Mouse (Mus musculus): Measurements from ENCODE around the gene Gpx8. TPM values are rescaled to one million over a fixed set of nuclear protein-coding genes. Genes with fewer than 3 reads are reported as not detected.

Gpx8 gene
- polyA plus RNA-seq, 1 experiment from 2014 or later, result 98.0 TPM

DNA sequence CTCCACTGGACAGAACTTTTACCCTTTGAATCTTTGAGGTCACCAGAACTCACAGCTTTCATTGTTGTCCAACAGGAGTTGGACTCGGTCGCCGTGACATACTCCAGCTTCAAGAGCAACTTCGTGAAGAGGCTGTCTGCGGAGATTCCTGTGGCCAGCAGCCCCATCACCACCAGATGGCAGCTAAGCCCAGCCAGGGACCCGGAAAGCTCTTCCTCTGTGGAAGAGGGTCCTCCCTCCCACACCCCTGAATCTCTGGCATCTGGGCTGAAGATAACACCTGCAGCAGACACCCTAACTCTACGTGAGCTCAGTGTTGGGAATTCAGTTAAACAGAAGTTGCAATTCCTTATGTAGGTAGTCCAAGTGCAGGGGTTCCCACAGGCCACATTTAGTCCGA, 9.6 kb upstream of the Gpx8 start:
- Histone ChIP-seq H3K27ac (ENCODE audit: low read length) (no peak overlapping the region), H3K4me1 (ENCODE audit: control insufficient read depth, insufficient read depth, low read length) (0 out of 2 replicates have a peak, but pooled peaks cover 2% of the 10 kb centered on the region), H3K36me3 (ENCODE audit: control insufficient read depth, insufficient read depth) (no peaks in the 10 kb centered on the region), H3K4me2 (ENCODE audit: low read depth, low read length) (no peak overlapping the region), H3K4me3 (ENCODE audit: low read length) (no peak overlapping the region), H3K27me3 (ENCODE audit: control insufficient read depth, insufficient read depth, low read length) (no peaks in the 10 kb centered on the region), H3K9ac (ENCODE audit: low read length) (no peak overlapping the region), H3K9me3 (replicated peaks; ENCODE audit: control insufficient read depth, low read length) (no peaks in the 10 kb centered on the region)
- ATAC-seq (replicated peaks; ENCODE audit: extremely low read depth, insufficient read depth, low FRiP score), result no peak
- WGBS, result 27% methylated on average over 8 of the region's 8 CpGs

DNA sequence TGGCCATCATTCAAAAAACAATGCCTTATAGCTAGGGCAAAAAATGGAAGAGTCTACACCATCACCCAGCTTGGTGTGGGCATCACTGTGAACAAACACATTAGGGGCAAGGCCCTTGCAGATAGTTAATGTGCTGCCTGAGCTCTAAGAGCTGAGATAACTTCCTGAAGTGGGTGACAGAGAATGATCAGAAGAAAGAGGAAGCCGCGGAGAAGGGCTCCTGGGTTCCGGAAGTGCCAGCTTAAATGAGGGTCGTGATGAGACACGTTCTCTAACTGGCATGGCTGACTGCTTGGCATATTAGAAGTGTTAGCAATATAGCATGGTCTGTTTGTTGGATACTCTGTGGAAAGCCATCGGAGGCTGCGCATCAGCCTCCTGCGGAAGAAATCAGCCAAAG, 8.0 kb upstream of the Gpx8 start:
- no peaks in the 10 kb centered on the region for H3K9me3 ChIP-seq (replicated peaks; ENCODE audit: control insufficient read depth, low read length)
- H3K27ac ChIP-seq (ENCODE audit: low read length), result no peak overlapping the region
- no peak overlapping the region for H3K4me2 ChIP-seq (ENCODE audit: low read depth, low read length)
- H3K4me1 ChIP-seq (ENCODE audit: control insufficient read depth, insufficient read depth, low read length), result 0 out of 2 replicates have a peak, but pooled peaks cover 2% of the 10 kb centered on the region
- ATAC-seq (replicated peaks; ENCODE audit: extremely low read depth, insufficient read depth, low FRiP score), result no peak
- WGBS, result 79% methylated on average over 8 of the region's 8 CpGs
- no peaks in the 10 kb centered on the region for H3K27me3 ChIP-seq (ENCODE audit: control insufficient read depth, insufficient read depth, low read length)
- H3K9ac ChIP-seq (ENCODE audit: low read length), result no peak overlapping the region
- H3K36me3 ChIP-seq (ENCODE audit: control insufficient read depth, insufficient read depth), result no peaks in the 10 kb centered on the region
- no peak overlapping the region for H3K4me3 ChIP-seq (ENCODE audit: low read length)

DNA sequence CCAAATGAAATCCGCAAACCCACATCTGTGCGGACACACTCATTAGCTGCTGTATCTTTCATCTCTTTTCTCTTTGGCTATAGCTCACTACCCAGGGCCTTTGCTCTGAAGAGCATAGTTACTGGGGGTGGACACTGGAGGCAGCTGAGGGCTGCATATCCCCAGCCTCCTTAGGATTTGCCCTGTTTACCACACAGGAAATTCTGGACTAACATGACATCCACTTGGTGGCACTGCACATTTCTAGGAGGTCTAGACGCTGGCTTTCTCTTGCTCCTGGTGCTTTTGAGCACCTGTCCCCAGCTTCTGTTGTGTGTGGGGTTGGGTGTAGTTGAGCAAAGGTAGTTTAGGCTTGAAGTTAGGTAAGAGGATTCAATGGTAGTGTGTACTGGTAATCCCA, 1.4 kb upstream of the Gpx8 start:
- WGBS, result 66% methylated on average over 3 of the region's 3 CpGs
- no peak for ATAC-seq (replicated peaks; ENCODE audit: extremely low read depth, insufficient read depth, low FRiP score)
- no peak overlapping the region for H3K4me3 ChIP-seq (ENCODE audit: low read length)
- H3K4me1 ChIP-seq (ENCODE audit: control insufficient read depth, insufficient read depth, low read length), result peaks cover 7% of the 10 kb centered on the region
- no peak overlapping the region for H3K4me2 ChIP-seq (ENCODE audit: low read depth, low read length)
- H3K36me3 ChIP-seq (ENCODE audit: control insufficient read depth, insufficient read depth), result peaks cover 4% of the 10 kb centered on the region; the same call in 1 of the 2 replicates
- no peak overlapping the region for H3K27ac ChIP-seq (ENCODE audit: low read length)
- no peaks in the 10 kb centered on the region for H3K27me3 ChIP-seq (ENCODE audit: control insufficient read depth, insufficient read depth, low read length)
- H3K9ac ChIP-seq (ENCODE audit: low read length), result no peak overlapping the region
- no peaks in the 10 kb centered on the region for H3K9me3 ChIP-seq (replicated peaks; ENCODE audit: control insufficient read depth, low read length)

DNA sequence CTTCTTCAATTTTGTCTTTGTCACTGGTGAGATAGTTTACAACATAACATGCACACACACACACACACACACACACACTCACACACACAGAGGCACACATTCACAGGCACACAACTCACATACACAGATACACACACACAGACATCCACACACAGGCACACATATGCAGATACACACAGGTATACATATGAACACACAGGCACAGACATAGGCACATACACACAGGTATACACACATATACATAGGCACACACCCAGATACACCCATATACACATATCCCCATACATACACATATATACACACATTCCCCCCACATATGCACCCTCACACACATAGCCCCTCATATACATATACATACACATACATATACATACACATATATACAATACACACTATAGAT, 808 bp upstream of the Gpx8 start:
- ATAC-seq (replicated peaks; ENCODE audit: extremely low read depth, insufficient read depth, low FRiP score), result no peak
- Histone ChIP-seq H3K27me3 (ENCODE audit: control insufficient read depth, insufficient read depth, low read length) (no peaks in the 10 kb centered on the region), H3K4me2 (ENCODE audit: low read depth, low read length) (no peak overlapping the region), H3K9me3 (replicated peaks; ENCODE audit: control insufficient read depth, low read length) (no peaks in the 10 kb centered on the region), H3K36me3 (ENCODE audit: control insufficient read depth, insufficient read depth) (peaks cover 5% of the 10 kb centered on the region; the same call in 1 of the 2 replicates), H3K4me1 (ENCODE audit: control insufficient read depth, insufficient read depth, low read length) (peaks cover 7% of the 10 kb centered on the region), H3K9ac (ENCODE audit: low read length) (no peak overlapping the region), H3K4me3 (ENCODE audit: low read length) (no peak overlapping the region), H3K27ac (ENCODE audit: low read length) (no peak overlapping the region)

DNA sequence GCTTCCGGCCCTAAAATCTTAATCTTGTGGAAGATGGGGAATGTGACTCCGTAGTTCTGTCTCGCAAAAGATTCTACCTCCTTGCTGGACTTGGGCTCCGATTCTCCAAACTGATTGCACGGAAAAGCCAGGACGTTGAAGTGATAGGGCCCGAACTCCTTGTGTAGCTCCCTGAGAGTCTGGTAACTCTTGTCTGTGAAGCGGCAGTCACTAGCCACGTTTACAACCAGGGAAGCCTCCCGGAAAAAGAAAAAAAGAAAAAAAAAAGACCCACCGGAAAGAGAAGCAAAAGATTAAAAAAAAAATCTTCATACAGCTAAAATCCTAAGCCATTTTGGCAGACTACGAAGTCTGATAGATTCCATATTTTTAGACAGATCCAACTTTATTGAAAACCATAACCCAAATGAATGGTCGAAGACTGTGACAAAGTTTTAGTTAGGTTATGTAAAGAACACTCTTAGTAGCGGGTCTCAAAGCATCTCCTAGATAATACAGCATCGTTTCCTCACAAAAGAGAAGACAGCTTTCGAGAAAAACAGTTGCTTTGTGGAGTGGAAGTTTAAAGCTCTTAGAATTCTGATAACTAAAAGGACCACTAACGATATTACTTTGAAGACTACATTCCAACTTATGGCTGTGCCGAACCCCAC, 626 bp downstream of the Gpx8 start:
- no peak for ATAC-seq (replicated peaks; ENCODE audit: extremely low read depth, insufficient read depth, low FRiP score)
- H3K27me3 ChIP-seq (ENCODE audit: control insufficient read depth, insufficient read depth, low read length), result no peaks in the 10 kb centered on the region
- peaks cover 7% of the 10 kb centered on the region for H3K4me1 ChIP-seq (ENCODE audit: control insufficient read depth, insufficient read depth, low read length)
- no peaks in the 10 kb centered on the region for H3K9me3 ChIP-seq (replicated peaks; ENCODE audit: control insufficient read depth, low read length)
- peak overlapping the region; percentile 63 for H3K27ac ChIP-seq (ENCODE audit: low read length)
- H3K4me2 ChIP-seq (ENCODE audit: low read depth, low read length), result peak overlapping the region; percentile 73
- H3K9ac ChIP-seq (ENCODE audit: low read length), result peak overlapping the region; percentile 76
- 8% methylated on average over 18 of the region's 18 CpGs for WGBS
- H3K4me3 ChIP-seq (ENCODE audit: low read length), result peak overlapping the region; percentile 74
- H3K36me3 ChIP-seq (ENCODE audit: control insufficient read depth, insufficient read depth), result peaks cover 5% of the 10 kb centered on the region; the same call in 1 of the 2 replicates

DNA sequence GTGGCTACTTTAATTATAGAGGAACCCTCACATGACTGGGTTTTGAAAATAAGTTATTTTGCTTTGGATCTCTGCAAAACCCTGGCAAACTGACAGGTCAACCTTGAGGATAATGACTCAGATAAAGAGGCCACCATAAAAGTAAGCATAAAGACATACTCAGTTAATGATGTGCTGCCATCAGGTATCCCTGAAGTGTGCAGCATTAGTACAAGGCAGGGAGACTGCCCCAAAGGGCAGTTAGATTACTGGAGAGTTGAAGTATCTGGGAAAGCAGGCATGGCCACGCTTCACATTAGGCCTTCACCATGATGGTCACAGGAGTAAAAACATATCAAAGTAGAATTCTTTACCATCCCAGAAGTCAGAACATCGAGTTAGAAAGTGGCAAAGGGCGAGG, 1.3 kb downstream of the Gpx8 start:
- 51% methylated on average over 3 of the region's 3 CpGs for WGBS
- peaks cover 7% of the 10 kb centered on the region for H3K4me1 ChIP-seq (ENCODE audit: control insufficient read depth, insufficient read depth, low read length)
- peaks cover 5% of the 10 kb centered on the region; the same call in 1 of the 2 replicates for H3K36me3 ChIP-seq (ENCODE audit: control insufficient read depth, insufficient read depth)
- H3K4me2 ChIP-seq (ENCODE audit: low read depth, low read length), result peak overlapping the region; percentile 73
- H3K4me3 ChIP-seq (ENCODE audit: low read length), result peak overlapping the region; percentile 74
- peak overlapping the region; percentile 76 for H3K9ac ChIP-seq (ENCODE audit: low read length)
- H3K9me3 ChIP-seq (replicated peaks; ENCODE audit: control insufficient read depth, low read length), result no peaks in the 10 kb centered on the region
- no peak for ATAC-seq (replicated peaks; ENCODE audit: extremely low read depth, insufficient read depth, low FRiP score)
- no peaks in the 10 kb centered on the region for H3K27me3 ChIP-seq (ENCODE audit: control insufficient read depth, insufficient read depth, low read length)
- no peak overlapping the region for H3K27ac ChIP-seq (ENCODE audit: low read length)

DNA sequence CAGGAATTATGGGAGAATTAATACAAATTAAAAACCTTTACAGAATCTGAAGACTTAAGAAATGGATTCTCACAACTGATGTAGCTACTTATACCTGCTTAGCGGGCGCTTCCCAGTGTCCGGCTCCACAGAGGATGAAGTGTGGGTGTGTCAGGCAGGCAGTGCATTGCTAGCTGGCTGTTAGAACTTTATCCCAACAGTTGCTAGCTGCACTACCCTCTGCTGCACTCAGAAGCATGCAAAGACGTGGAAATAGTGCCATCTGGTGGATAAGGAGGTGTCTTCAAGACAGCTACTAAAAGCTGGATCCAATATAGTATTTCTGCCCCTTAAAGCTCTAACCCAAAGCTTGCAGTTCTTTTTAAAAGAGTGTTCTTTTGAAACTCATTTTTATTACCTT, 10.4 kb downstream of the Gpx8 start:
- WGBS, result under 1% methylated on average over 4 of the region's 4 CpGs
- H3K9ac ChIP-seq (ENCODE audit: low read length), result no peak overlapping the region
- H3K4me2 ChIP-seq (ENCODE audit: low read depth, low read length), result peak overlapping the region; percentile 94
- no peaks in the 10 kb centered on the region for H3K36me3 ChIP-seq (ENCODE audit: control insufficient read depth, insufficient read depth)
- H3K27me3 ChIP-seq (ENCODE audit: control insufficient read depth, insufficient read depth, low read length), result peaks cover 37% of the 10 kb centered on the region
- peak; percentile 81 for ATAC-seq (replicated peaks; ENCODE audit: extremely low read depth, insufficient read depth, low FRiP score)
- no peaks in the 10 kb centered on the region for H3K9me3 ChIP-seq (replicated peaks; ENCODE audit: control insufficient read depth, low read length)
- H3K4me1 ChIP-seq (ENCODE audit: control insufficient read depth, insufficient read depth, low read length), result peaks cover 17% of the 10 kb centered on the region
- H3K4me3 ChIP-seq (ENCODE audit: low read length), result peak overlapping the region; percentile 63
- H3K27ac ChIP-seq (ENCODE audit: low read length), result no peak overlapping the region

DNA sequence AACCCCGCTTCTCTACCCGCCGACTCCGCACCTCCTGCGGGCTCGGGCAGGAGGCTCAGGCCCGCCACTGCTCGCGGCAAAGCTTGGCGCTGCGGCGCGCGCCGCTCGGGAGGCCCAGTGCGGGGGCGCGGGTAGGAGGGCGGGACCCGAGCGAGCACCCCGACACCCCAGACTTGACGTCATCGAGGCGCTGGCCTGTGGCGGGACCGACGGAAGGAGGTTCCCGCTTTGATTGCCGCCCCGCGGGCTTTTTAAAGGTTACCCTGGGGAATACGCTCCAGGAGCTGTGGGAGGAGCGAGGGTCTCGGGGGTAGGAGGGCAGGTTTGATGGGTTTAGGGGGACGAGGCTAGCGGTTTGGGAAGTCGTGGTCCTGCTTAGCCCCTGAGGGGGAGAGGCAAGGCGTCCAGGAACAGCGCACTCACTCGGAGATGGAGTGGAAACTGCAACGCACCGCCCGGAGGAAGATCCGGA, 11.2 kb downstream of the Gpx8 start, which contains the start of gene Cdc20b:
Cdc20b (plus strand) TSS at position 162 of the 472 bp plus-strand sequence.
- peak; percentile 49 for ATAC-seq (replicated peaks; ENCODE audit: extremely low read depth, insufficient read depth, low FRiP score)

DNA sequence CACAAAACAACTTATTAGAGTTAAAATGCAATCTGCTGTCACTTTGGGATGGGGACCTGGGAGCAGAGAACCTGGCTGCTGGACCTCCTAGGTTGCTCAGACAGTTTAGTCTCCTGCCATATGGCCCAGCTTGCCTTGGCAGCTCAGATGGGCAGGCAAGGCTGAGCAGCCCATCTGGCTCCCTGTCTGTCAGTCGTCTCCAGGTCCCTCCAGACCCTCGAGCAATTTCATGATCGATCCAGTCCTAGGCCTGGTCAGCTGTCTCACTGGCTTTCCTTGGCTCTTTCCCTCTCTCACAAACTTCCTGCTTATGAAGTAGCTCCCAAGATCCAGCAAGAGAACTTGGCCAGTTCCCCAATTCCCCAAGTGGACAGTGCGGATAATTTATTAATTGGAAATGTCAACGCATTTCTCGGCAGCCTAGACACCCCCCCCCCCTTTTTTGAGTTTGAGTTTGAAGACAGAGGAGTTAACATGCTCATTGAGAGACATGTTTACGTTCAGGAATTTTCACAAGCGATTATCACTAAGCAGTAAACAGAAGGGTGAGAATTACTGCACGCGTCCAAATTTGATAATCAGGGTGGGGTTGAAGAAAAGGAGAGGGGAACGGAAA, 11.8 kb downstream of the Gpx8 start:
- no peak for ATAC-seq (replicated peaks; ENCODE audit: extremely low read depth, insufficient read depth, low FRiP score)
- H3K27ac ChIP-seq (ENCODE audit: low read length), result no peak overlapping the region
- peak overlapping the region; percentile 63 for H3K4me3 ChIP-seq (ENCODE audit: low read length)
- peaks cover 17% of the 10 kb centered on the region for H3K4me1 ChIP-seq (ENCODE audit: control insufficient read depth, insufficient read depth, low read length)
- peaks cover 38% of the 10 kb centered on the region for H3K27me3 ChIP-seq (ENCODE audit: control insufficient read depth, insufficient read depth, low read length)
- peak overlapping the region; percentile 94 for H3K4me2 ChIP-seq (ENCODE audit: low read depth, low read length)
- H3K9ac ChIP-seq (ENCODE audit: low read length), result peak overlapping the region; percentile 58; the same call in 1 of the 2 replicates
- WGBS, result 4% methylated on average over 11 of the region's 11 CpGs
- H3K36me3 ChIP-seq (ENCODE audit: control insufficient read depth, insufficient read depth), result no peaks in the 10 kb centered on the region
- H3K9me3 ChIP-seq (replicated peaks; ENCODE audit: control insufficient read depth, low read length), result no peaks in the 10 kb centered on the region

More for the DNA sequence above, 11.2 kb downstream of the Gpx8 start, which contains the start of gene Cdc20b:
- Histone ChIP-seq H3K27ac (ENCODE audit: low read length) (no peak within 1 kb of the TSS), H3K4me2 (ENCODE audit: low read depth, low read length) (peak within 1 kb of the TSS; percentile 94), H3K9ac (ENCODE audit: low read length) (peak within 1 kb of the TSS; percentile 58), H3K27me3 (ENCODE audit: control insufficient read depth, insufficient read depth, low read length) (peaks cover 38% of the 10 kb centered on the region), H3K9me3 (replicated peaks; ENCODE audit: control insufficient read depth, low read length) (no peaks in the 10 kb centered on the region), H3K4me3 (ENCODE audit: low read length) (peak within 1 kb of the TSS; percentile 63), H3K4me1 (ENCODE audit: control insufficient read depth, insufficient read depth, low read length) (peaks cover 17% of the 10 kb centered on the region), H3K36me3 (ENCODE audit: control insufficient read depth, insufficient read depth) (no peaks in the 10 kb centered on the region)
- under 1% methylated on average over 46 of the region's 46 CpGs for WGBS

Measured in heart, embryonic 16.5 days (tissue).